Mouse (Mus musculus) left cerebral cortex, adult 8-10 months (tissue): ENCODE data around the gene Nos1. TPM values are rescaled to one million over a fixed set of nuclear protein-coding genes. Genes with fewer than 3 reads are reported as not detected.

Source experiments
- DNase-seq, 2 experiments: peaks; one replicate each; pipeline ENCODE4 v3.0.0; 2022; ENCODE audit warnings: low spot score in 2 of 2
- total RNA-seq, 4 experiments: library from RNA; stranded (reverse); gene quantifications; 2 replicates each; pipeline ENCODE4 v1.2.4; 2022

The Nos1 gene
- 10 to 100 TPM; 33.3 to 38.5 (median 34.3) TPM for total RNA-seq

- DNase-seq: no peak
These were observed at the start of gene Nos1 for GRCm38 (mm10) chr5:117780681-117781080. Gene Nos1 (plus strand): TSS chr5:117781032.

- no peak for DNase-seq
These were observed 49.5 kb upstream of the Nos1 start for GRCm38 (mm10) chr5:117731311-117731710.

- peak in 1 of 2 experiments; percentile 44 for DNase-seq
These were observed 36.1 kb upstream of the Nos1 start for GRCm38 (mm10) chr5:117744654-117745178.

- no peak for DNase-seq
These were observed 31.5 kb upstream of the Nos1 start for GRCm38 (mm10) chr5:117749353-117749752.

GRCm38 (mm10) chr5:117757696-117758482 is 22.9 kb upstream of the Nos1 start:
- no peak for DNase-seq

- no peak for DNase-seq
These were observed 19.5 kb upstream of the Nos1 start for GRCm38 (mm10) chr5:117761181-117761832.

- no peak for DNase-seq
These were observed 16.3 kb upstream of the Nos1 start for GRCm38 (mm10) chr5:117764496-117764895.

GRCm38 (mm10) chr5:117779175-117779574 is 1.7 kb upstream of the Nos1 start:
- no peak for DNase-seq

- no peak for DNase-seq
These were observed 346 bp downstream of the Nos1 start for GRCm38 (mm10) chr5:117781178-117781577.

- DNase-seq: peak in 1 of 2 experiments; percentile 69
These were observed 9.2 kb downstream of the Nos1 start for GRCm38 (mm10) chr5:117790071-117790470.

- no peak for DNase-seq
These were observed 11.0 kb downstream of the Nos1 start for GRCm38 (mm10) chr5:117791875-117792274.

- DNase-seq: no peak
These were observed 20.0 kb downstream of the Nos1 start for GRCm38 (mm10) chr5:117800849-117801248.

- no peak for DNase-seq
These were observed 21.3 kb downstream of the Nos1 start for GRCm38 (mm10) chr5:117802071-117802521.

GRCm38 (mm10) chr5:117803551-117803950 is 22.7 kb downstream of the Nos1 start:
- DNase-seq: no peak

GRCm38 (mm10) chr5:117810930-117811329 is 30.1 kb downstream of the Nos1 start:
- DNase-seq: no peak

GRCm38 (mm10) chr5:117818800-117819199 is 38.0 kb downstream of the Nos1 start:
- no peak for DNase-seq

- DNase-seq: no peak
These were observed 39.6 kb downstream of the Nos1 start for GRCm38 (mm10) chr5:117820445-117820844.

GRCm38 (mm10) chr5:117823811-117824210 is 43.0 kb downstream of the Nos1 start:
- no peak for DNase-seq

- DNase-seq: no peak
These were observed 43.7 kb downstream of the Nos1 start for GRCm38 (mm10) chr5:117824486-117824885.

- DNase-seq: no peak
These were observed 44.5 kb downstream of the Nos1 start for GRCm38 (mm10) chr5:117825336-117825735.

GRCm38 (mm10) chr5:117827366-117827765 is 46.5 kb downstream of the Nos1 start:
- DNase-seq: no peak

- DNase-seq: peak in 1 of 2 experiments; percentile 65
These were observed 56.1 kb downstream of the Nos1 start for GRCm38 (mm10) chr5:117836930-117837329.
